Mouse (Mus musculus): ENCODE data around the gene Bpifb4. TPM values are rescaled to one million over a fixed set of nuclear protein-coding genes. Genes with fewer than 3 reads are reported as not detected.

Bpifb4 gene
- polyA plus RNA-seq, 1 experiment, result not detected

GRCm38 (mm10) chr2:153995770-153996169 lies 57.8 kb downstream of the Bpifb4 start:
- DNase-seq, result peak; percentile 81
- 5% methylated on average over 7 of the region's 7 CpGs for WGBS
- Histone ChIP-seq H3K4me1 (ENCODE audit: control insufficient read depth, insufficient read depth, low read length) (no peaks in the 10 kb centered on the region), H3K4me3 (replicated peaks; ENCODE audit: extremely low read depth, low read depth, low read length) (no peak overlapping the region)
- TF ChIP-seq POLR2A (IDR thresholded peaks at IDR 0.05; ENCODE audit: borderline replicate concordance, extremely low read depth, low read depth, low read length) (no peak), CTCF (IDR thresholded peaks at IDR 0.05; ENCODE audit: insufficient read depth, low read length) (peak; percentile 96)

- Histone ChIP-seq H3K4me1 (ENCODE audit: control insufficient read depth, insufficient read depth, low read length) (no peaks in the 10 kb centered on the region), H3K4me3 (replicated peaks; ENCODE audit: extremely low read depth, low read depth, low read length) (no peak overlapping the region)
- WGBS, result 63% methylated on average over 3 of the region's 3 CpGs
- no peak for DNase-seq
- TF ChIP-seq POLR2A (IDR thresholded peaks at IDR 0.05; ENCODE audit: borderline replicate concordance, extremely low read depth, low read depth, low read length) (no peak), CTCF (IDR thresholded peaks at IDR 0.05; ENCODE audit: insufficient read depth, low read length) (no peak)
These were observed 62.5 kb downstream of the Bpifb4 start for GRCm38 (mm10) chr2:154000501-154000900.

- H3K4me1 ChIP-seq (ENCODE audit: control insufficient read depth, insufficient read depth, low read length), result no peaks in the 10 kb centered on the region
- H3K4me3 ChIP-seq (replicated peaks; ENCODE audit: extremely low read depth, low read depth, low read length), result no peak overlapping the region
- DNase-seq, result no peak
- TF ChIP-seq CTCF (IDR thresholded peaks at IDR 0.05; ENCODE audit: insufficient read depth, low read length) (no peak), POLR2A (IDR thresholded peaks at IDR 0.05; ENCODE audit: borderline replicate concordance, extremely low read depth, low read depth, low read length) (no peak)
These were observed 63.0 kb downstream of the Bpifb4 start for GRCm38 (mm10) chr2:154001056-154001455.

- Histone ChIP-seq H3K4me3 (replicated peaks; ENCODE audit: extremely low read depth, low read depth, low read length) (no peak overlapping the region), H3K4me1 (ENCODE audit: control insufficient read depth, insufficient read depth, low read length) (no peaks in the 10 kb centered on the region)
- WGBS, result 71% methylated on average over 1 of the region's 1 CpGs
- no peak for TF ChIP-seq CTCF (IDR thresholded peaks at IDR 0.05; ENCODE audit: insufficient read depth, low read length)
- no peak for TF ChIP-seq POLR2A (IDR thresholded peaks at IDR 0.05; ENCODE audit: borderline replicate concordance, extremely low read depth, low read depth, low read length)
- no peak for DNase-seq
These were observed 66.4 kb downstream of the Bpifb4 start for GRCm38 (mm10) chr2:154004456-154004855.

GRCm38 (mm10) chr2:154005094-154005493 lies 67.1 kb downstream of the Bpifb4 start:
- 71% methylated on average over 1 of the region's 1 CpGs for WGBS
- no peaks in the 10 kb centered on the region for H3K4me1 ChIP-seq (ENCODE audit: control insufficient read depth, insufficient read depth, low read length)
- TF ChIP-seq CTCF (IDR thresholded peaks at IDR 0.05; ENCODE audit: insufficient read depth, low read length) (no peak), POLR2A (IDR thresholded peaks at IDR 0.05; ENCODE audit: borderline replicate concordance, extremely low read depth, low read depth, low read length) (no peak)
- H3K4me3 ChIP-seq (replicated peaks; ENCODE audit: extremely low read depth, low read depth, low read length), result no peak overlapping the region
- no peak for DNase-seq

GRCm38 (mm10) chr2:154005734-154006133 lies 67.7 kb downstream of the Bpifb4 start:
- Histone ChIP-seq H3K4me3 (replicated peaks; ENCODE audit: extremely low read depth, low read depth, low read length) (no peak overlapping the region), H3K4me1 (ENCODE audit: control insufficient read depth, insufficient read depth, low read length) (no peaks in the 10 kb centered on the region)
- no peak for DNase-seq
- TF ChIP-seq POLR2A (IDR thresholded peaks at IDR 0.05; ENCODE audit: borderline replicate concordance, extremely low read depth, low read depth, low read length) (no peak), CTCF (IDR thresholded peaks at IDR 0.05; ENCODE audit: insufficient read depth, low read length) (no peak)
- WGBS, result 85% methylated on average over 4 of the region's 4 CpGs

- H3K4me3 ChIP-seq (replicated peaks; ENCODE audit: extremely low read depth, low read depth, low read length), result no peak overlapping the region
- no peak for TF ChIP-seq CTCF (IDR thresholded peaks at IDR 0.05; ENCODE audit: insufficient read depth, low read length)
- TF ChIP-seq POLR2A (IDR thresholded peaks at IDR 0.05; ENCODE audit: borderline replicate concordance, extremely low read depth, low read depth, low read length), result no peak
- H3K4me1 ChIP-seq (ENCODE audit: control insufficient read depth, insufficient read depth, low read length), result no peaks in the 10 kb centered on the region
- WGBS, result 79% methylated on average over 2 of the region's 2 CpGs
- DNase-seq, result no peak
These were observed 68.3 kb downstream of the Bpifb4 start for GRCm38 (mm10) chr2:154006331-154006730.

- H3K4me1 ChIP-seq (ENCODE audit: control insufficient read depth, insufficient read depth, low read length), result no peaks in the 10 kb centered on the region
- DNase-seq, result no peak
- TF ChIP-seq CTCF (IDR thresholded peaks at IDR 0.05; ENCODE audit: insufficient read depth, low read length), result no peak
- no peak for TF ChIP-seq POLR2A (IDR thresholded peaks at IDR 0.05; ENCODE audit: borderline replicate concordance, extremely low read depth, low read depth, low read length)
- 68% methylated on average over 1 of the region's 1 CpGs for WGBS
- H3K4me3 ChIP-seq (replicated peaks; ENCODE audit: extremely low read depth, low read depth, low read length), result no peak overlapping the region
These were observed 69.4 kb downstream of the Bpifb4 start for GRCm38 (mm10) chr2:154007381-154007780.

GRCm38 (mm10) chr2:154007965-154008364 lies 70.0 kb downstream of the Bpifb4 start, which contains the start of gene Bpifa2:
Gene Bpifa2, plus strand, starts transcription at chr2:154008265.
- WGBS, result 68% methylated on average over 3 of the region's 3 CpGs
- H3K4me3 ChIP-seq (replicated peaks; ENCODE audit: extremely low read depth, low read depth, low read length), result no peak within 1 kb of the TSS
- no peaks in the 10 kb centered on the region for H3K4me1 ChIP-seq (ENCODE audit: control insufficient read depth, insufficient read depth, low read length)
- TF ChIP-seq POLR2A (IDR thresholded peaks at IDR 0.05; ENCODE audit: borderline replicate concordance, extremely low read depth, low read depth, low read length), result no peak
- no peak for TF ChIP-seq CTCF (IDR thresholded peaks at IDR 0.05; ENCODE audit: insufficient read depth, low read length)
- no peak for DNase-seq

Other genes starting within 250 kb of the Bpifb4 start
- 0.09 and 0.12 TPM in 2 replicates for gene Dnmt3c, start 241.6 kb upstream of the Bpifb4 start, polyA plus RNA-seq (2012; rRNA removed)
- gene Mapre1, start 196.9 kb upstream of the Bpifb4 start, polyA plus RNA-seq (2012; rRNA removed), result 7.4 and 11.5 TPM in 2 replicates
- gene Efcab8, start 158.3 kb upstream of the Bpifb4 start, polyA plus RNA-seq (2012; rRNA removed), result 0.19 and 0.33 TPM in 2 replicates
- gene Sun5, start 67.1 kb upstream of the Bpifb4 start, polyA plus RNA-seq (2012; rRNA removed), result not detected in 2 replicates
- not detected in 2 replicates for gene Bpifb2, start 63.2 kb upstream of the Bpifb4 start, polyA plus RNA-seq (2012; rRNA removed)
- not detected in 2 replicates for gene Bpifb6, start 37.8 kb upstream of the Bpifb4 start, polyA plus RNA-seq (2012; rRNA removed)
- not detected in 2 replicates for gene Bpifb3, start 20.0 kb upstream of the Bpifb4 start, polyA plus RNA-seq (2012; rRNA removed)
- not detected in 2 replicates for gene Bpifa6, start 36.7 kb downstream of the Bpifb4 start, polyA plus RNA-seq (2012; rRNA removed)
- gene Bpifa2, start 70.1 kb downstream of the Bpifb4 start, polyA plus RNA-seq (2012; rRNA removed), result not detected in 2 replicates
- gene Bpifa3, start 192.1 kb downstream of the Bpifb4 start, polyA plus RNA-seq (2012; rRNA removed), result not detected in 2 replicates
- 295 and 710 TPM in 2 replicates for gene Bpifa1, start 204.7 kb downstream of the Bpifb4 start, polyA plus RNA-seq (2012; rRNA removed)
- gene Bpifa5, start 224.4 kb downstream of the Bpifb4 start, polyA plus RNA-seq (2012; rRNA removed), result 4.3 TPM in 1 of 2 replicates, not detected in the other